Mouse (Mus musculus) MEL (cell line): ENCODE data around the gene Grsf1. TPM values are rescaled to one million over a fixed set of nuclear protein-coding genes. Genes with fewer than 3 reads are reported as not detected.
A peak's percentile ranks its signal among the peaks of the same experiment; 100 is the strongest.

ENCODE experiments used
- DNase-seq: peaks from one replicate; pipeline ENCODE4 v3.0.0; 2011; ENCODE audit warnings: low read depth, low spot score
- H3K27ac ChIP-seq: 2 replicates; pipeline ENCODE4 v1.5.1; 2012; ENCODE audit warnings: low read depth, mild to moderate bottlenecking, control low read depth, low read length, moderate library complexity; ENCODE audit not compliant: control insufficient read depth
- H3K27me3 ChIP-seq, 2 experiments: fragments of 150-350 bp in 1 of 2; sonication (generic) in 1 of 2; 2 replicates each; pipeline ENCODE4 v1.6.1; 2012; ENCODE audit warnings: low read length in 2 of 2, mild to moderate bottlenecking in 2 of 2, improper control_type of control experiment in 1 of 2, moderate library complexity in 1 of 2; ENCODE audit not compliant: insufficient read depth in 2 of 2, control insufficient read depth in 1 of 2
- H3K36me3 ChIP-seq, 2 experiments: 2 replicates each; pipeline ENCODE4 v1.6.1; 2012 to 2014; ENCODE audit warnings: low read length in 2 of 2, improper control_type of control experiment in 1 of 2, inconsistent platforms in 1 of 2, mild to moderate bottlenecking in 1 of 2; ENCODE audit not compliant: insufficient read depth in 2 of 2, control insufficient read depth in 1 of 2
- H3K4me1 ChIP-seq, 2 experiments: fragments of 150-350 bp in 1 of 2; sonication (generic) in 1 of 2; 2 replicates each; pipeline ENCODE4 v1.6.1; 2012; ENCODE audit warnings: low read length in 2 of 2, improper control_type of control experiment in 1 of 2, mild to moderate bottlenecking in 1 of 2; ENCODE audit not compliant: insufficient read depth in 2 of 2, control insufficient read depth in 1 of 2
- H3K4me3 ChIP-seq, 2 experiments: fragments of 150-350 bp in 1 of 2; sonication (generic) in 1 of 2; 2 replicates each; pipeline ENCODE4 v1.5.1; 2012; ENCODE audit warnings: low read depth in 2 of 2, low read length in 2 of 2, mild to moderate bottlenecking in 2 of 2, moderate library complexity in 2 of 2, control low read depth in 1 of 2, improper control_type of control experiment in 1 of 2; ENCODE audit not compliant: control insufficient read depth in 1 of 2, insufficient read depth in 1 of 2
- H3K79me2 ChIP-seq: 2 replicates; pipeline ENCODE4 v1.6.1; 2012; ENCODE audit warnings: mild to moderate bottlenecking, low read length, moderate library complexity; ENCODE audit not compliant: control insufficient read depth, poor library complexity, insufficient read depth
- H3K9ac ChIP-seq: 2 replicates; pipeline ENCODE4 v1.6.1; 2012; ENCODE audit warnings: low read depth, mild to moderate bottlenecking, control low read depth, low read length, moderate library complexity; ENCODE audit not compliant: control insufficient read depth, poor library complexity, severe bottlenecking
- H3K9me3 ChIP-seq: fragments of 150-350 bp; sonication (generic); replicated peaks from 2 replicates; pipeline ENCODE4 v1.6.1; 2012; ENCODE audit warnings: mild to moderate bottlenecking, low read length, improper control_type of control experiment, moderate library complexity; ENCODE audit not compliant: insufficient read depth
- CHD2 ChIP-seq: IDR thresholded peaks from 2 replicates; pipeline ENCODE4 v1.6.1; 2011; ENCODE audit warnings: low read length, improper control_type of control experiment
- CTCF ChIP-seq, 3 experiments: IDR thresholded peaks in 2 of 3; conservative IDR thresholded peaks in 1 of 3; 2 replicates each; pipeline ENCODE4 v1.5.1; 2011 to 2012; ENCODE audit warnings: low read length in 3 of 3, low read depth in 2 of 3, mild to moderate bottlenecking in 2 of 3, improper control_type of control experiment in 1 of 3, inconsistent platforms in 1 of 3, mixed read lengths in 1 of 3, moderate library complexity in 1 of 3; ENCODE audit not compliant: control insufficient read depth in 1 of 3, insufficient read depth in 1 of 3, poor library complexity in 1 of 3, severe bottlenecking in 1 of 3
- ELF1 ChIP-seq: IDR thresholded peaks from 2 replicates; pipeline ENCODE4 v1.6.1; 2014; ENCODE audit warnings: low read depth, mild to moderate bottlenecking, inconsistent platforms, low read length, improper control_type of control experiment, moderate library complexity
- EP300 ChIP-seq, 2 experiments: IDR thresholded peaks; 2 replicates each; pipeline ENCODE4 v1.6.1; 2011; ENCODE audit warnings: improper control_type of control experiment in 2 of 2, low read length in 2 of 2, low read depth in 1 of 2, mild to moderate bottlenecking in 1 of 2
- ETS1 ChIP-seq: IDR thresholded peaks from 2 replicates; pipeline ENCODE4 v1.6.1; 2012; ENCODE audit warnings: low read depth, mild to moderate bottlenecking, inconsistent platforms, low read length, improper control_type of control experiment, moderate library complexity
- GABPA ChIP-seq: IDR thresholded peaks from 2 replicates; pipeline ENCODE4 v1.6.1; 2012; ENCODE audit warnings: low read depth, mild to moderate bottlenecking, inconsistent platforms, low read length, improper control_type of control experiment, moderate library complexity
- GATA1 ChIP-seq: IDR thresholded peaks from 2 replicates; pipeline ENCODE4 v1.6.1; 2011; ENCODE audit warnings: low read depth, low read length, improper control_type of control experiment
- HCFC1 ChIP-seq: IDR thresholded peaks from 2 replicates; pipeline ENCODE4 v1.6.1; 2012; ENCODE audit warnings: low read depth, mild to moderate bottlenecking, inconsistent platforms, low read length, improper control_type of control experiment, moderate library complexity
- MAZ ChIP-seq: IDR thresholded peaks from 2 replicates; pipeline ENCODE4 v1.6.1; 2012; ENCODE audit warnings: low read depth, mild to moderate bottlenecking, inconsistent platforms, low read length, improper control_type of control experiment
- MXI1 ChIP-seq: IDR thresholded peaks from 2 replicates; pipeline ENCODE4 v1.6.1; 2011; ENCODE audit warnings: mild to moderate bottlenecking, low read depth, low read length, improper control_type of control experiment
- NELFE ChIP-seq: IDR thresholded peaks from 2 replicates; pipeline ENCODE4 v1.6.1; 2011; ENCODE audit warnings: low read depth, low read length, improper control_type of control experiment
- NRF1 ChIP-seq: IDR thresholded peaks from 2 replicates; pipeline ENCODE4 v1.6.1; 2014; ENCODE audit warnings: low read depth, mild to moderate bottlenecking, inconsistent platforms, low read length, improper control_type of control experiment, moderate library complexity; ENCODE audit not compliant: poor library complexity, insufficient read depth, severe bottlenecking
- POLR2AphosphoS2 ChIP-seq: IDR thresholded peaks from 2 replicates; pipeline ENCODE4 v1.6.1; 2011; ENCODE audit warnings: low read length, improper control_type of control experiment
- POLR2AphosphoS5 ChIP-seq: IDR thresholded peaks from 2 replicates; pipeline ENCODE4 v1.6.1; 2012; ENCODE audit warnings: low read depth, borderline replicate concordance, mild to moderate bottlenecking, inconsistent platforms, low read length, moderate library complexity, mixed read lengths
- RAD21 ChIP-seq: IDR thresholded peaks from 2 replicates; pipeline ENCODE4 v1.6.1; 2011; ENCODE audit warnings: mild to moderate bottlenecking, low read depth, low read length, improper control_type of control experiment
- RCOR1 ChIP-seq: IDR thresholded peaks from 2 replicates; pipeline ENCODE4 v1.6.1; 2012; ENCODE audit warnings: low read depth, mild to moderate bottlenecking, inconsistent platforms, low read length, improper control_type of control experiment
- SMC3 ChIP-seq: IDR thresholded peaks from 2 replicates; pipeline ENCODE4 v1.6.1; 2011; ENCODE audit warnings: low read depth, low read length, improper control_type of control experiment
- TAL1 ChIP-seq: IDR thresholded peaks from 2 replicates; pipeline ENCODE4 v1.6.1; 2012; ENCODE audit warnings: mild to moderate bottlenecking, inconsistent platforms, low read length, moderate library complexity, mixed read lengths
- TBP ChIP-seq: IDR thresholded peaks from 2 replicates; pipeline ENCODE4 v1.8.0; 2011; ENCODE audit warnings: low read depth, low read length, improper control_type of control experiment
- TCF12 ChIP-seq: IDR thresholded peaks from 2 replicates; pipeline ENCODE4 v1.6.1; 2014; ENCODE audit warnings: low read depth, mild to moderate bottlenecking, inconsistent platforms, low read length, improper control_type of control experiment, moderate library complexity
- USF1 ChIP-seq: IDR thresholded peaks from 2 replicates; pipeline ENCODE4 v1.6.1; 2014; ENCODE audit warnings: low read depth, mild to moderate bottlenecking, inconsistent platforms, low read length, improper control_type of control experiment, moderate library complexity
- USF2 ChIP-seq, 2 experiments: IDR thresholded peaks; 2 replicates each; pipeline ENCODE4 v1.6.1; 2011 to 2012; ENCODE audit warnings: improper control_type of control experiment in 2 of 2, low read length in 2 of 2, borderline replicate concordance in 1 of 2, inconsistent platforms in 1 of 2, low read depth in 1 of 2, mild to moderate bottlenecking in 1 of 2; ENCODE audit not compliant: insufficient read depth in 1 of 2
- ZNF384 ChIP-seq: IDR thresholded peaks from 2 replicates; pipeline ENCODE4 v1.6.1; 2012; ENCODE audit warnings: low read depth, mild to moderate bottlenecking, inconsistent platforms, low read length, improper control_type of control experiment
- polyA plus RNA-seq, 2 experiments: library from polyadenylated mRNA; stranded (reverse) in 1 of 2; unstranded in 1 of 2; fragments of >175 nt in 1 of 2; fragments of >200 nt in 1 of 2; gene quantifications; 2 replicates each; pipeline versions ENCODE4 v1.2.1 to v1.2.4; 2012; ENCODE audit warnings: low replicate concordance in 2 of 2, low read depth in 1 of 2; ENCODE audit not compliant: insufficient read length in 2 of 2, insufficient read depth in 1 of 2, missing spikeins in 1 of 2
- total RNA-seq: library from RNA; depleted of rRNA; stranded (reverse); fragments of 300-350 nt; gene quantifications from 2 replicates; pipeline ENCODE4 v1.2.3, GENCODE M21; 2012

Grsf1 gene
- total and polyA plus RNA-seq, 3 experiments = 49.4 to 62.8 TPM; not detected in 1

- no peaks in the 10 kb centered on the region for H3K27me3 ChIP-seq
- TF ChIP-seq NRF1 (no peak), ZNF384 (peak; percentile 54; the same call in 1 of the 2 replicates), GATA1 (peak; percentile 59), EP300 (IDR thresholded peaks at IDR 0.05; ENCODE audit: low read depth in 1 of 2, low read length in 2 of 2) (peak in 1 of 2 experiments; percentile 57; a peak in 1 of 4 replicates), ETS1 (peak; percentile 83), TCF12 (peak; percentile 70), MXI1 (no peak)
- H3K27ac ChIP-seq = no peak overlapping the region
- peaks cover 0 to 16% of the 10 kb centered on the region in 2 experiments; a peak in 2 of 4 replicates for H3K4me1 ChIP-seq
- no peak overlapping the region for H3K9ac ChIP-seq
- no peaks in the 10 kb centered on the region for H3K9me3 ChIP-seq
- H3K4me3 ChIP-seq = no peak overlapping the region
- no peaks in the 10 kb centered on the region for H3K79me2 ChIP-seq
- DNase-seq = peak; percentile 37
- peaks cover 0 to 11% of the 10 kb centered on the region in 2 experiments; a peak in 2 of 4 replicates for H3K36me3 ChIP-seq
Observed at GRCm38 (mm10) chr5:88685745-88686299, 9.9 kb upstream of the Grsf1 start.

GRCm38 (mm10) chr5:88685306-88685705 lies 9.3 kb upstream of the Grsf1 start:
- H3K27me3 ChIP-seq = no peaks in the 10 kb centered on the region
- H3K79me2 ChIP-seq = no peaks in the 10 kb centered on the region
- DNase-seq = no peak
- peaks cover 0 to 11% of the 10 kb centered on the region in 2 experiments; a peak in 2 of 4 replicates for H3K36me3 ChIP-seq
- TF ChIP-seq SMC3 (no peak), POLR2AphosphoS5 (no peak), RCOR1 (no peak), CHD2 (no peak), CTCF (IDR thresholded peaks at IDR 0.05 in 2 of 3, conservative IDR thresholded peaks at IDR 0.05 in 1 of 3; ENCODE audit: control insufficient read depth in 1 of 3, insufficient read depth in 1 of 3, low read depth in 2 of 3, low read length in 3 of 3, poor library complexity in 1 of 3, severe bottlenecking in 1 of 3) (no peak), RAD21 (no peak), POLR2AphosphoS2 (no peak), USF2 (IDR thresholded peaks at IDR 0.05; ENCODE audit: borderline replicate concordance in 1 of 2, insufficient read depth in 1 of 2, low read depth in 1 of 2, low read length in 2 of 2) (no peak), NELFE (no peak), TCF12 (no peak), TBP (no peak), USF1 (no peak), GABPA (no peak), MAZ (no peak), GATA1 (no peak), TAL1 (no peak), ELF1 (no peak), ZNF384 (no peak), HCFC1 (no peak)
- H3K9me3 ChIP-seq = no peaks in the 10 kb centered on the region
- H3K4me1 ChIP-seq = peaks cover 0 to 16% of the 10 kb centered on the region in 2 experiments; a peak in 2 of 4 replicates
- no peak overlapping the region for H3K4me3 ChIP-seq
- no peak overlapping the region for H3K9ac ChIP-seq
- no peak overlapping the region for H3K27ac ChIP-seq
